Mouse (Mus musculus) spleen, adult 10 weeks (tissue): Measurements from ENCODE around the gene Bcl3. TPM values are rescaled to one million over a fixed set of nuclear protein-coding genes. Genes with fewer than 3 reads are reported as not detected.

ENCODE experiments used
- polyA plus RNA-seq: library from polyadenylated mRNA; stranded (reverse); fragments of 350-450 nt; fragmentation: Illumina TruSeq; extraction: RNeasy Lipid Tissue Mini Kit (QIAGEN cat#74804); gene quantifications from one replicate; pipeline ENCODE4 v1.2.3, GENCODE M21; 2015; ENCODE audit warnings: low replicate concordance; ENCODE audit not compliant: insufficient read depth

The Bcl3 gene
- 48.7 TPM for polyA plus RNA-seq

GRCm38 (mm10) chr7:19822604-19823058 is at the start of gene Bcl3:
Gene Bcl3, minus strand, starts transcription at chr7:19822770.

GRCm38 (mm10) chr7:19861199-19861598 is 38.6 kb upstream of the Bcl3 start, which contains the start of gene Ceacam16:
Gene Ceacam16, minus strand, starts transcription at chr7:19861299.

GRCm38 (mm10) chr7:19851858-19852570 is 29.4 kb upstream of the Bcl3 start, which contains the start of gene Gm19345:
Gene Gm19345, plus strand, starts transcription at chr7:19852003.

GRCm38 (mm10) chr7:19796697-19797588 is 25.6 kb downstream of the Bcl3 start, which contains the start of gene Cblc:
Gene Cblc, minus strand, starts transcription at chr7:19796809.

GRCm38 (mm10) chr7:19770984-19771391 is 51.6 kb downstream of the Bcl3 start, which contains the start of gene Bcam:
Gene Bcam, minus strand, starts transcription at chr7:19771016.

Other genes with a start within 250 kb of the Bcl3 start
- 2.5 TPM for gene Zfp296, start 245.5 kb downstream of the Bcl3 start, polyA plus RNA-seq
- 77.3 TPM for gene Gemin7, start 245.2 kb downstream of the Bcl3 start, polyA plus RNA-seq
- gene Clasrp, start 218.3 kb downstream of the Bcl3 start, polyA plus RNA-seq: 39.0 TPM
- gene Relb, start 193.3 kb downstream of the Bcl3 start, polyA plus RNA-seq: 33.2 TPM
- gene Clptm1, start 157.7 kb downstream of the Bcl3 start, polyA plus RNA-seq: 90.3 TPM
- gene Apoc2, start 144.8 kb downstream of the Bcl3 start, polyA plus RNA-seq: 2.6 TPM
- not detected for gene Gm44805, start 141.3 kb downstream of the Bcl3 start, polyA plus RNA-seq
- gene Apoc4, start 141.3 kb downstream of the Bcl3 start, polyA plus RNA-seq: not detected
- gene Apoc1, start 130.1 kb downstream of the Bcl3 start, polyA plus RNA-seq: 27.6 TPM
- 297 TPM for gene Apoe, start 123.6 kb downstream of the Bcl3 start, polyA plus RNA-seq
- gene Tomm40, start 107.3 kb downstream of the Bcl3 start, polyA plus RNA-seq: 9.2 TPM
- gene Nectin2, start 72.3 kb downstream of the Bcl3 start, polyA plus RNA-seq: 6.5 TPM
- gene Bcam, start 51.8 kb downstream of the Bcl3 start, polyA plus RNA-seq: 2.9 TPM
- 0.40 TPM for gene Cblc, start 26.0 kb downstream of the Bcl3 start, polyA plus RNA-seq
- not detected for gene Gm19345, start 29.2 kb upstream of the Bcl3 start, polyA plus RNA-seq
- 1.2 TPM for gene Ceacam16, start 38.5 kb upstream of the Bcl3 start, polyA plus RNA-seq
- gene Ceacam19, start 65.2 kb upstream of the Bcl3 start, polyA plus RNA-seq: 0.32 TPM
- gene Pvr, start 98.4 kb upstream of the Bcl3 start, polyA plus RNA-seq: 22.2 TPM
- 1.6 TPM for gene Igsf23, start 128.0 kb upstream of the Bcl3 start, polyA plus RNA-seq
- gene Ceacam20, start 142.6 kb upstream of the Bcl3 start, polyA plus RNA-seq: not detected
- gene Nlrp9b, start 168.7 kb upstream of the Bcl3 start, polyA plus RNA-seq: not detected